ENCODE assay signal across 7 mouse cellular contexts in genomic region chr7:66109855-66110635, GRCm38 (mm10). TPM values are rescaled to one million over a fixed set of nuclear protein-coding genes. Genes with fewer than 3 reads are reported as not detected.
DNase-seq lines count a peak whose midpoint lies in the region; TF ChIP-seq lines count a peak whose summit lies in the region.

No protein-coding gene starts in this region.

- peak overlapping the region; percentile 83 for H3K9ac ChIP-seq in ES-E14 (ENCODE audit: insufficient read depth, low read depth, low read length, poor library complexity, severe bottlenecking)

- in situ Hi-C loops in ES-E14 (cut with MboI; ENCODE audit: low sequenced_read_pairs in 2 of 2, unreplicated experiment in 2 of 2), result loop anchor here (25.0 kb wide), 2 partner anchors 202 to 552 kb away; no protein-coding TSS in a partner anchor

- TF ChIP-seq POLR2A in spleen, adult 2 months (IDR thresholded peaks at IDR 0.05; ENCODE audit: low read depth, low read length), result no peak

- peaks cover 54% of the 10 kb centered on the region for H3K79me2 ChIP-seq in C2C12 (ENCODE audit: control insufficient read depth, insufficient read depth)

- no peak for DNase-seq in ES-E14 (ENCODE audit: low read depth, low spot score)
- peak; percentile 56 for DNase-seq in cerebellum, adult 9-11 months
- DNase-seq in gastrocnemius, postnatal 10 days, result peak; percentile 47
- peak; percentile 62 for DNase-seq in kidney, postnatal 10 days
- peak; percentile 64 for DNase-seq in midbrain, embryonic 10.5 days (ENCODE audit: low spot score)
- peak in 1 of 2 experiments; percentile 50 for DNase-seq in spleen, adult 2 months (ENCODE audit: low read depth in 1 of 2, low spot score in 2 of 2)

- H3K4me3 ChIP-seq in C2C12 (ENCODE audit: insufficient read depth, poor library complexity, severe bottlenecking), result peak overlapping the region; percentile 49
- peak overlapping the region; percentile 79 to 90 for H3K4me3 ChIP-seq in ES-E14 (ENCODE audit: insufficient read depth in 1 of 2, low read depth in 1 of 2, low read length in 2 of 2, poor library complexity in 1 of 2, severe bottlenecking in 1 of 2)
- peak overlapping the region; percentile 93 for H3K4me3 ChIP-seq in midbrain, embryonic 10.5 days
- peak overlapping the region; percentile 65 for H3K4me3 ChIP-seq in spleen, adult 2 months (ENCODE audit: extremely low read depth, insufficient read depth, insufficient read length)

- H3K9me3 ChIP-seq in ES-E14 (ENCODE audit: control insufficient read depth, insufficient read depth, low read depth, low read length), result no peaks in the 10 kb centered on the region
- no peaks in the 10 kb centered on the region for H3K9me3 ChIP-seq in midbrain, embryonic 10.5 days (replicated peaks)

- no peaks in the 10 kb centered on the region for H3K27me3 ChIP-seq in C2C12 (ENCODE audit: control insufficient read depth, insufficient read depth, insufficient read length)
- H3K27me3 ChIP-seq in midbrain, embryonic 10.5 days (ENCODE audit: low read depth, poor library complexity, severe bottlenecking), result peaks cover 10% of the 10 kb centered on the region
- no peaks in the 10 kb centered on the region; the same call in 1 of the 2 replicates for H3K27me3 ChIP-seq in spleen, adult 2 months (ENCODE audit: control insufficient read depth, insufficient read depth, low read length)

- H3K36me3 ChIP-seq in C2C12 (ENCODE audit: control insufficient read depth, insufficient read depth), result peaks cover 7% of the 10 kb centered on the region
- peaks cover 1% of the 10 kb centered on the region; the same call in 1 of the 2 replicates for H3K36me3 ChIP-seq in ES-E14 (ENCODE audit: control insufficient read depth, insufficient read depth, low read length, poor library complexity, severe bottlenecking)
- peaks cover 9% of the 10 kb centered on the region; the same call in 1 of the 2 replicates for H3K36me3 ChIP-seq in midbrain, embryonic 10.5 days
- H3K36me3 ChIP-seq in spleen, adult 2 months (ENCODE audit: control insufficient read depth, insufficient read depth, low read length), result no peaks in the 10 kb centered on the region

- no peak overlapping the region for H3K27ac ChIP-seq in ES-E14 (ENCODE audit: insufficient read depth, low read depth, low read length, poor library complexity, severe bottlenecking)
- peak overlapping the region; percentile 97 for H3K27ac ChIP-seq in midbrain, embryonic 10.5 days (replicated peaks)
- peak overlapping the region; percentile 72 for H3K27ac ChIP-seq in spleen, adult 2 months (ENCODE audit: insufficient read depth, low read length)

- no peaks in the 10 kb centered on the region for H3K4me1 ChIP-seq in ES-E14 (ENCODE audit: control insufficient read depth in 2 of 2, insufficient read depth in 2 of 2, low read length in 2 of 2, poor library complexity in 1 of 2)
- H3K4me1 ChIP-seq in midbrain, embryonic 10.5 days, result peaks cover 41% of the 10 kb centered on the region
- no peaks in the 10 kb centered on the region; the same call in none of the 2 replicates for H3K4me1 ChIP-seq in spleen, adult 2 months (ENCODE audit: control insufficient read depth, insufficient read depth, insufficient read length)

- H3K79me3 ChIP-seq in C2C12 (ENCODE audit: low read depth), result peaks cover 49% of the 10 kb centered on the region

- peak overlapping the region; percentile 59 for H3ac ChIP-seq in C2C12 (ENCODE audit: control insufficient read depth, insufficient read length, low read depth)

- TF ChIP-seq CTCF in C2C12 (IDR thresholded peaks at IDR 0.05; ENCODE audit: control insufficient read depth, insufficient read depth, insufficient read length), result no peak
- no peak for TF ChIP-seq CTCF in spleen, adult 2 months (IDR thresholded peaks at IDR 0.05; ENCODE audit: extremely low read depth, insufficient read depth, insufficient read length, insufficient replicate concordance)

- 6% methylated on average over 76 of the region's 77 CpGs for WGBS in midbrain, embryonic 10.5 days
- 4% methylated on average over 75 of the region's 77 CpGs for WGBS in spleen, adult 2 months

TF ChIP-seq in C2C12, 6 proteins besides CTCF, POLR2A, EP300 and RAD21:
- TF ChIP-seq FOSL1 (IDR thresholded peaks at IDR 0.05; ENCODE audit: insufficient read depth, low read length, poor library complexity, severe bottlenecking) (no peak), MAX (IDR thresholded peaks at IDR 0.05) (no peak), MYOD1 (IDR thresholded peaks at IDR 0.05; ENCODE audit: control insufficient read depth, insufficient read length, low read depth) (no peak), CEBPB (IDR thresholded peaks at IDR 0.05; ENCODE audit: low read depth) (no peak), USF1 (IDR thresholded peaks at IDR 0.05; ENCODE audit: low read depth) (no peak), MYOG (IDR thresholded peaks at IDR 0.05; ENCODE audit: control insufficient read depth, extremely low read depth, insufficient read length) (no peak)

TF ChIP-seq in ES-E14, 5 proteins besides CTCF, POLR2A, EP300 and RAD21:
- TF ChIP-seq CHD2 (IDR thresholded peaks at IDR 0.05; ENCODE audit: low read depth, low read length), result no peak
- no peak for TF ChIP-seq ZNF384 (IDR thresholded peaks at IDR 0.05; ENCODE audit: low read depth, low read length)
- TF ChIP-seq ZC3H11A (IDR thresholded peaks at IDR 0.05; ENCODE audit: borderline replicate concordance, low read depth, low read length), result no peak
- no peak for TF ChIP-seq HCFC1 (IDR thresholded peaks at IDR 0.05; ENCODE audit: borderline replicate concordance, insufficient read depth, low read length)
- TF ChIP-seq MAFK (IDR thresholded peaks at IDR 0.05; ENCODE audit: insufficient read depth, low read depth, low read length), result no peak

RNA-seq across cellular contexts. Expression of gene Chsy1, which starts 0.7 kb away (rescaled TPM):
- 25.5 TPM for polyA plus RNA-seq in C2C12 (2012; fragmentation: generic; extraction: Trizol)
- 25.6 and 30.8 TPM in 2 replicates for total RNA-seq in ES-E14 (2012; rRNA removed)
- total RNA-seq in gastrocnemius, postnatal 10 days (2021), result 10 to 100 TPM; 12.1 to 19.0 TPM
- polyA plus RNA-seq in midbrain, embryonic 10.5 days (2016; fragmentation: Nextera tagmentation; extraction: Ambion mirVana), result 12.0 and 12.2 TPM in 2 replicates
- polyA plus RNA-seq in spleen, adult 2 months (2012; rRNA removed), result 9.0 and 12.9 TPM in 2 replicates

RNA-seq across cellular contexts. Expression of gene Selenos, which starts 30.6 kb away (rescaled TPM):
- 48.1 TPM for polyA plus RNA-seq in C2C12 (2012; fragmentation: generic; extraction: Trizol)
- total RNA-seq in ES-E14 (2012; rRNA removed), result 79.0 and 82.1 TPM in 2 replicates
- 10 to 100 TPM; 31.4 to 31.7 TPM for total RNA-seq in gastrocnemius, postnatal 10 days (2021)
- 86.7 and 96.9 TPM in 2 replicates for polyA plus RNA-seq in midbrain, embryonic 10.5 days (2016; fragmentation: Nextera tagmentation; extraction: Ambion mirVana)
- polyA plus RNA-seq in spleen, adult 2 months (2012; rRNA removed), result 63.7 and 81.9 TPM in 2 replicates

RNA-seq across cellular contexts. Expression of gene Snrpa1, which starts 51.2 kb away (rescaled TPM):
- polyA plus RNA-seq in C2C12 (2012; fragmentation: generic; extraction: Trizol), result 120 TPM
- 151 and 168 TPM in 2 replicates for total RNA-seq in ES-E14 (2012; rRNA removed)
- 10 to 100 TPM; 26.0 to 26.6 TPM for total RNA-seq in gastrocnemius, postnatal 10 days (2021)
- 244 and 271 TPM in 2 replicates for polyA plus RNA-seq in midbrain, embryonic 10.5 days (2016; fragmentation: Nextera tagmentation; extraction: Ambion mirVana)
- 7.2 and 9.1 TPM in 2 replicates for polyA plus RNA-seq in spleen, adult 2 months (2012; rRNA removed)

Comparison
In these comparisons a context has a peak if more than half of its experiments do, and no peak if none do; other contexts are left out.
1. RNA of gene Snrpa1, which starts 51.2 kb away (polyA plus RNA-seq): 244 to 271 TPM in midbrain, embryonic 10.5 days and 120 TPM in C2C12 (single experiment); 7.2 to 9.1 TPM in spleen, adult 2 months; every median in the first group is over 10 times any median in the second.
2. Peak in every context shown above with its lines, with median percentiles within 50 percentile points of each other: H3K4me3 ChIP-seq.